Mouse (Mus musculus): ENCODE measurements around the gene Gja5. TPM values are rescaled to one million over a fixed set of nuclear protein-coding genes. Genes with fewer than 3 reads are reported as not detected.
A peak's percentile ranks its signal among the peaks of the same experiment; 100 is the strongest.

The Gja5 gene
- polyA plus RNA-seq, 1 experiment from 2014 or later: 48.3 TPM

- Histone ChIP-seq H3K9me3 (ENCODE audit: low read length) (no peaks in the 10 kb centered on the region), H3K4me3 (ENCODE audit: low read depth, low read length) (no peak overlapping the region), H3K4me1 (ENCODE audit: insufficient read depth, low read depth, low read length) (no peaks in the 10 kb centered on the region), H3K36me3 (ENCODE audit: insufficient read depth, low read length) (no peaks in the 10 kb centered on the region), H3K9ac (replicated peaks; ENCODE audit: low read depth) (no peak overlapping the region), H3K4me2 (replicated peaks; ENCODE audit: low read depth, low read length) (no peak overlapping the region), H3K27ac (ENCODE audit: low read length) (no peak overlapping the region), H3K27me3 (replicated peaks; ENCODE audit: insufficient read depth, low read length) (no peaks in the 10 kb centered on the region)
- DNase-seq (ENCODE audit: low spot score) (peak; percentile 88), ATAC-seq (peak; percentile 87)
- 41% methylated on average over 6 of the region's 6 CpGs for WGBS
- no peak for TF ChIP-seq CTCF (IDR thresholded peaks at IDR 0.05)
- peak; percentile 96 for TF ChIP-seq EP300 (IDR thresholded peaks at IDR 0.05)
Observed at GRCm38 (mm10) chr3:97039721-97040120, 135.2 kb downstream of the Gja5 start.

GRCm38 (mm10) chr3:97044188-97044587 is 139.7 kb downstream of the Gja5 start:
- 40% methylated on average over 5 of the region's 5 CpGs for WGBS
- Histone ChIP-seq H3K4me1 (ENCODE audit: insufficient read depth, low read depth, low read length) (no peaks in the 10 kb centered on the region), H3K36me3 (ENCODE audit: insufficient read depth, low read length) (no peaks in the 10 kb centered on the region), H3K27ac (ENCODE audit: low read length) (no peak overlapping the region), H3K4me3 (ENCODE audit: low read depth, low read length) (no peak overlapping the region), H3K27me3 (replicated peaks; ENCODE audit: insufficient read depth, low read length) (no peaks in the 10 kb centered on the region), H3K9ac (replicated peaks; ENCODE audit: low read depth) (no peak overlapping the region), H3K4me2 (replicated peaks; ENCODE audit: low read depth, low read length) (no peak overlapping the region), H3K9me3 (ENCODE audit: low read length) (no peaks in the 10 kb centered on the region)
- ATAC-seq (no peak), DNase-seq (ENCODE audit: low spot score) (no peak)
- TF ChIP-seq CTCF (IDR thresholded peaks at IDR 0.05) (no peak), EP300 (IDR thresholded peaks at IDR 0.05) (no peak; the same call in 1 of the 2 replicates)

GRCm38 (mm10) chr3:97047757-97048156 is 143.3 kb downstream of the Gja5 start:
- DNase-seq (ENCODE audit: low spot score) (peak; percentile 80), ATAC-seq (peak; percentile 66)
- Histone ChIP-seq H3K27ac (ENCODE audit: low read length) (0 out of 2 replicates have a peak overlapping the region, but pooled peaks have one; percentile 20), H3K4me3 (ENCODE audit: low read depth, low read length) (no peak overlapping the region), H3K36me3 (ENCODE audit: insufficient read depth, low read length) (no peaks in the 10 kb centered on the region), H3K9ac (replicated peaks; ENCODE audit: low read depth) (no peak overlapping the region), H3K4me2 (replicated peaks; ENCODE audit: low read depth, low read length) (no peak overlapping the region), H3K27me3 (replicated peaks; ENCODE audit: insufficient read depth, low read length) (no peaks in the 10 kb centered on the region), H3K9me3 (ENCODE audit: low read length) (no peaks in the 10 kb centered on the region), H3K4me1 (ENCODE audit: insufficient read depth, low read depth, low read length) (no peaks in the 10 kb centered on the region)
- 70% methylated on average over 4 of the region's 4 CpGs for WGBS
- TF ChIP-seq EP300 (IDR thresholded peaks at IDR 0.05) (0 out of 2 replicates have a peak, but pooled peaks have one; percentile 9), CTCF (IDR thresholded peaks at IDR 0.05) (no peak)

- no peak overlapping the region for H3K4me3 ChIP-seq (ENCODE audit: low read depth, low read length)
- TF ChIP-seq CTCF (IDR thresholded peaks at IDR 0.05) (peak; percentile 57), EP300 (IDR thresholded peaks at IDR 0.05) (no peak)
- no peaks in the 10 kb centered on the region for H3K36me3 ChIP-seq (ENCODE audit: insufficient read depth, low read length)
- ATAC-seq (no peak), DNase-seq (ENCODE audit: low spot score) (no peak)
- H3K4me1 ChIP-seq (ENCODE audit: insufficient read depth, low read depth, low read length): no peaks in the 10 kb centered on the region
- no peaks in the 10 kb centered on the region for H3K9me3 ChIP-seq (ENCODE audit: low read length)
- no peak overlapping the region for H3K27ac ChIP-seq (ENCODE audit: low read length)
- H3K27me3 ChIP-seq (replicated peaks; ENCODE audit: insufficient read depth, low read length): no peaks in the 10 kb centered on the region
- H3K4me2 ChIP-seq (replicated peaks; ENCODE audit: low read depth, low read length): no peak overlapping the region
- H3K9ac ChIP-seq (replicated peaks; ENCODE audit: low read depth): no peak overlapping the region
Observed at GRCm38 (mm10) chr3:97048360-97048759, 143.9 kb downstream of the Gja5 start.

- peak overlapping the region; percentile 9; the same call in 1 of the 2 replicates for H3K27ac ChIP-seq (ENCODE audit: low read length)
- TF ChIP-seq EP300 (IDR thresholded peaks at IDR 0.05): no peak
- no peaks in the 10 kb centered on the region for H3K9me3 ChIP-seq (ENCODE audit: low read length)
- no peak overlapping the region for H3K9ac ChIP-seq (replicated peaks; ENCODE audit: low read depth)
- ATAC-seq (peak; percentile 71), DNase-seq (ENCODE audit: low spot score) (peak; percentile 77)
- no peaks in the 10 kb centered on the region for H3K4me1 ChIP-seq (ENCODE audit: insufficient read depth, low read depth, low read length)
- H3K4me2 ChIP-seq (replicated peaks; ENCODE audit: low read depth, low read length): no peak overlapping the region
- no peaks in the 10 kb centered on the region for H3K36me3 ChIP-seq (ENCODE audit: insufficient read depth, low read length)
- H3K27me3 ChIP-seq (replicated peaks; ENCODE audit: insufficient read depth, low read length): no peaks in the 10 kb centered on the region
- WGBS: 25% methylated on average over 13 of the region's 13 CpGs
- H3K4me3 ChIP-seq (ENCODE audit: low read depth, low read length): no peak overlapping the region
Observed at GRCm38 (mm10) chr3:97051264-97051744, 146.8 kb downstream of the Gja5 start.

- no peak overlapping the region for H3K4me2 ChIP-seq (replicated peaks; ENCODE audit: low read depth, low read length)
- H3K27me3 ChIP-seq (replicated peaks; ENCODE audit: insufficient read depth, low read length): no peaks in the 10 kb centered on the region
- WGBS: 31% methylated on average over 8 of the region's 8 CpGs
- no peak for DNase-seq (ENCODE audit: low spot score)
- TF ChIP-seq EP300 (IDR thresholded peaks at IDR 0.05): no peak
- TF ChIP-seq CTCF (IDR thresholded peaks at IDR 0.05): no peak
- H3K4me1 ChIP-seq (ENCODE audit: insufficient read depth, low read depth, low read length): no peaks in the 10 kb centered on the region
- no peaks in the 10 kb centered on the region for H3K9me3 ChIP-seq (ENCODE audit: low read length)
- no peak overlapping the region for H3K4me3 ChIP-seq (ENCODE audit: low read depth, low read length)
- ATAC-seq: no peak
- no peak overlapping the region for H3K27ac ChIP-seq (ENCODE audit: low read length)
- H3K36me3 ChIP-seq (ENCODE audit: insufficient read depth, low read length): no peaks in the 10 kb centered on the region
- no peak overlapping the region for H3K9ac ChIP-seq (replicated peaks; ENCODE audit: low read depth)
Observed at GRCm38 (mm10) chr3:97052069-97052799, 147.7 kb downstream of the Gja5 start.
